Mouse (Mus musculus) urinary bladder, adult 2 months (tissue): ENCODE results near the gene Shank2. TPM values are rescaled to one million over a fixed set of nuclear protein-coding genes. Genes with fewer than 3 reads are reported as not detected.

ENCODE experiments used
- DNase-seq: peaks from one replicate; pipeline ENCODE4 v3.0.0; 2022; ENCODE audit warnings: low spot score
- polyA plus RNA-seq: library from polyadenylated mRNA; depleted of rRNA; stranded (reverse); fragments of >200 nt; gene quantifications from 2 replicates; pipeline ENCODE4 v1.2.3, GENCODE M21; 2012

Shank2 gene
- polyA plus RNA-seq, 1 experiment, result 5.4 TPM

DNA sequence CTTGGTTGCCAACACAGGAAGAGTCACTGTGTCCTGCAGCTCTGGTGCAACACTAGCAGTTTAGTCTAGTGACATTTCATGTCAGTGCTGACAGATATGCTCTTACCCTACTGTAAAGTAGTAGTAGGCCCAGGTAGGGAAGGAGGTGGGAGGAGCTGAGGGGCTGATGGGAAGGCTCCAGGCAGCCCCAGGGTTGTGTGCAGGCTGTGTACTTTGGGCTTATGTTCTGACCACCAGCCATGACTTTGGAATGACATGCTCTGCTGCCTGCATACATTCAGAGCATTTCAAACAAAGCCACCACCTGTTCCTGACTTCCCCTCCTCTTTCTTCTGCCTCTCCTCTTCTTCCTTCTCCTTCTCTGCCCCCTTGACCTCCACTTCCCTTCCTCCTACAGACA is 211.0 kb downstream of the Shank2 start:
- DNase-seq, result no peak

DNA sequence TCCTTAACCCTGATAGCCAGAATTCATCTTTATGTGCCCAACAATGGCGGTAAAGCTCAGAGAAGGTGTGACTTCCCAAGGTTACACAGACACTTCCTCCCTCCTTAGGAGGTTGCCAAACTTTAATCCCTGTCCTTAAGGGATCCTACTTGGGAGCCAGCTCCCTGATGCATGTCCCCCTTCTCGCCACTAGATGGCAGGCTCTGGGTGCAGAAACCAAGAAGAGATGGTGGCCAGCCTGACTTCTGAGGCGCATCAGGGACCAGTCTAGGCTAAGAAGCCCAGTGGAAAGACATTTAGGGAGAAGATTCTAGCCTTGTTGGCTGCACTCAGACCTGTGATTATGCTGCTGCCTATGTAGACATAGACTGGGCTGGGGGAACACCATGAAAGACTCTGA is 215.5 kb downstream of the Shank2 start:
- peak; percentile 39 for DNase-seq

DNA sequence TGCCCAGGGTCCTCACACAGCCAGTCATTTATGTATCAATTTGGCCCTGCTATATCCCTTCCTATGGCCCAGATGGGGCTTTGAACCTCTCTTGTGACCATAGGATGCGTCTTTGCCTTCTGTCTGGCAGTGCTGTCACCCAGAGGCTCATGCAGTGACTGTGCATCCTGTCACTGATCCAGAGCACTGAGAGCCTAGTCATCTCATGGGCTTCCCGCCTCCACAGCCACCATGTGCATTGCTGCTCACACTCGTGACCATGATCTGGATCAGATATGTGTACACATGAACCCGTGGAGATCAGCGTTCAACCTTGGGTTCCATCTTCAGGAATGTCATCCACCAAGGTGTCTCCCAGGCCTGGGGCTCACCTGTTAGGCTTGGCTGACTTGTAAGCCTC is 227.0 kb downstream of the Shank2 start:
- no peak for DNase-seq

DNA sequence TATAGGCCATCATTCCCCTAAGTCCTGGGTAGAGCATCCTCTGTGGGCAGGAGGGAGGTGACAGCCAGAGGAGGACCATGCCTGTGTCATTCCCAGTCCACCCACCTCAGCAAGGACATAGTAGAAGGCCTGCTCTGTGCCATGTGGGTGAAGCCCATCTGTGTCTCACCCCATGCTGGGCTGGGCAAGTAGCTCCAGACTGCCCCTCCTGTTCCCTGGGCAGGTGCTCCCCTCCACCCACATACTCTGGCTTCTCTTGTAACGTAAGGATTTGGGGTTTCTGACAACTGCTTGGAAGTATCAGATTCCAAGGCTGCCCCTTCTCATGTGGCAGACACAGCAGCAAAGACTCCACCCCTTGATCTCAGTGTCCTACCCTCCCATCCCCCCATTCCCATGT is 227.7 kb downstream of the Shank2 start:
- no peak for DNase-seq

DNA sequence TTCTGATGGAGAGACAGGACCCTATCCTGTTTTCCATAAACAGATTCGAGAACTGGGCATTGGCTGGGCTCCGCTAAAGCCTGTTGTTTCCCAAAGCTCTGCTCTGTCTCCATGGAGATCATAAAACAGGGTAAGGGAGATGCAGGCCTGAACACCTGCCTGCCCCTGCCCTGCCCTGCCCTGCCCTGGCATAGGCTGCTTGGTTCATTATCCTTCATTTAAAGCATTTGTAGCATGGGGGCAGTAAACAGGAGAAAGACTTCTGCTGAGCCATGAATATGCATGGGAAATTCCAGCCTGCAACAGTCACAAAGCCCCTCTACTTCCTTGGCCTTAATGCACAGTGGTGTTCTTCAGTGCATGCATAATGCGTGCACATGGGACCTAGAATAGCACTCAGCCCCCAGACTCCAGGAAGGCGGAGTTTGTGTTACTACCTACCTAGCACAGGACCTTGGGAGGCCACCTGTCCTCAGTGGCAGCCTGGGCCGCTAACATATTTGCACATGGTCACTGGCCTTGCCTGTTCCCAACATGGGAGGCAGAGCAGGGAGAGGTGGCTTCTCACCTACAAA is 230.5 kb downstream of the Shank2 start:
- no peak for DNase-seq

DNA sequence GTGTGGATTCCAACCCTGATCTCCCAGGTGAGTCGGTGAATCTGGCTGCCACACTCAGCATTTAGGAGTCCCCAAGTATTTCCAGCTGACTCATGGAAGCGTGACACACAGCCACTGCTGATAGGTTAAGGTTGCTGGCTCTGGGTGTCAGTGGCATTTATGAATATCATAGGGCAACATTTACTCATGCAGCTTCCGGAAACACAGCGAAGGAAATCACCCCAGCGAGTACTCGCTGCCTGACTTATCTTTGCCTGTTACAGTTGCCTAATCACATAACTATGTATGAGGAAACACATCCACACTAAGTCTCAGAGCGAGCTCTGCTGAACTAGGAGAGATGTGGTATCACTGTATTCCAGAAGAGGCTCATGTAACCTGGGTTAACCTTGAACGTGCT is 231.8 kb downstream of the Shank2 start:
- DNase-seq, result no peak

DNA sequence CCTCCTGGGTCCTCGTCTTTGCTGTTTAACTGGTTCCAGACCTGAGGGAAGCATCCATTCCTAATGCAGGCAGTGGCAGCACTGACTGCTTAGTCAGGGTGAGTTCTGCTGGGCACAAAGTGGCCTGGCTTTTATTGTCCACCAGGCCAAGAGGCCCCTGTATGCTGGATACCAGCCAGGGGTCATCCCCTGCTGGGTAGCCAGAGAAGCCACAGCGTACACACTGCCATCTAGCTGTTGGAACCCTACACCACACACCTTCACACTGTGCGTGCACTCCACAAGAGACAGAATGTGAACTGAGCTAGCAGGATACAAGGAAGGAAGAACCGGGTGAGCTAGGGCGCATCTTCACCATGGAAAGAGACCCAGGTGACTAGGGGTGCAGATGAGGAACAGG is 233.1 kb downstream of the Shank2 start:
- no peak for DNase-seq

DNA sequence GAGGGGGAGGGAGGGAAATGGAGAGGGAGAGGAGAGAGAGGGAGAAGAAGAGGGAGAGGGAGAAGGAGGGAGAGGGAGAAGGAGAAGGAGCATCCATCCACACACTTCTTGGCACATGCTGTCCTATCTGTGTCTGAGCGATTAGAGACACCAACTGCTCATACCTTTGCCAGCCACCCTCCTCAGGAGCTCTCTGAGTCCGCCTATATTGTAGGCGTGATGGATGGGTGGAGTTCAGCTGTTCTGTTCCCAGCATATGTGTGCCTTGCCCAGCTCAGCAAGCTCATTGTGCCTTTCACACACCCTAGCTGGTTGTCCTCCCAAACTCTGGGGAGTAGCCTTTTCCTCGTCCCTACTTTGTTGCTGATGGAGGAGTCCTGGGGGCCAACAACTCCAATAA is 233.8 kb downstream of the Shank2 start:
- DNase-seq, result no peak

DNA sequence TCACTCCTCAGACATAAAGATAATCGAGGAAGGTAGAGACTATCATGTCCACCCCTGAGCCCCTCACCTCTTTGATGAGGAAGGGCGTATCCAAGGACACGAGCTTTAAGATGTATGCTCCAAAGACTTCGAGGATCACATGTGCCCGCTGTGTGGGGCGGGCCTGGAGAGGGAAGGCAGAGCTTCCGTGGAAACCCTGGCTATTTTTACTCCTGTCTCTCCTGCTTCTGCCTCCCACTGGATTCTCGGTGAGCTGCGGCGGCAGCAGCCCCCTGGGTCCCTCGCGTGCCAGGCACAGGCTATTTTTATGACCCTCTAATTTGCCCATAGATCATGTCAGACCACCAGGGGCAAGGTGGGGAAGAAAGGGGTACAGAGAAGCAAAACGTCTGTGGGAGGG is 235.1 kb downstream of the Shank2 start:
- no peak for DNase-seq

DNA sequence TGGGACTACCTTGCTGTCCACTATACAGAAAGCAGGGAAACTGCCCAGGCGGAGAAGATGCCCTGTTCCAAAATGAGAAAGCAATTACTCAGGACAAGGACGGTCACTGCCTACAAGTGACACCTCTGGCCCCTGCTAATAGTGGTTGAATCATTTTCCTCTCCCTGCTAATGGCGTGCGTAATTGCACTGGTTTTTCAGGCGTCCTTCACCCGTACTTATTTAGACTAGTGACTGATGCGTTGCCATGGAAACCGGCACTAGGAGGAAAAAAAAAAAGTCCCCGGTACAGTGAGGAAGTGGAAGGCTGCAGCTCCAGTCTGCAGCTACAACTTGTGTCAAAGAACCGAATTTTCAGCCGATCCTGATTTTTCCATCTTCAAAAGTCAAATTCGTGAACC is 236.7 kb downstream of the Shank2 start:
- DNase-seq, result no peak

DNA sequence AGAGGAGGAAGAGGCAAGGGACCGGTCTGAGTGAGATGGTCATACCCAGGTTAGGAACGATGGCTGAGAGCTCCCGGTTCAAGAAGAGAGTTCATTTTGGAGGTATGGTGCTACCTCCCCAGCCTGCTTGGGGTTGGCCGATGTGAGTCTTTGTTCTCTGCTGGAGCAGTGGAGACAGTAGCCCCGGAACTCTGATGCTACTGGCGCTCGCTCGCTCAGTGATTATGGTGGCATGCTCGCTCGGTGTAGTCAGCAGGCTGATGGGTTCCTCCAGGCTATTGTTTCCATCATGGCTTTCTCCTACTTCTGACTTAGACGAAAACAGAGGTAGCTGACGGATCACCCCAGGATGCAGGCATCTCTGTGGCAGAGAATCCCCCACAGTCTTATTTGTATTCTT is 237.3 kb downstream of the Shank2 start:
- no peak for DNase-seq

DNA sequence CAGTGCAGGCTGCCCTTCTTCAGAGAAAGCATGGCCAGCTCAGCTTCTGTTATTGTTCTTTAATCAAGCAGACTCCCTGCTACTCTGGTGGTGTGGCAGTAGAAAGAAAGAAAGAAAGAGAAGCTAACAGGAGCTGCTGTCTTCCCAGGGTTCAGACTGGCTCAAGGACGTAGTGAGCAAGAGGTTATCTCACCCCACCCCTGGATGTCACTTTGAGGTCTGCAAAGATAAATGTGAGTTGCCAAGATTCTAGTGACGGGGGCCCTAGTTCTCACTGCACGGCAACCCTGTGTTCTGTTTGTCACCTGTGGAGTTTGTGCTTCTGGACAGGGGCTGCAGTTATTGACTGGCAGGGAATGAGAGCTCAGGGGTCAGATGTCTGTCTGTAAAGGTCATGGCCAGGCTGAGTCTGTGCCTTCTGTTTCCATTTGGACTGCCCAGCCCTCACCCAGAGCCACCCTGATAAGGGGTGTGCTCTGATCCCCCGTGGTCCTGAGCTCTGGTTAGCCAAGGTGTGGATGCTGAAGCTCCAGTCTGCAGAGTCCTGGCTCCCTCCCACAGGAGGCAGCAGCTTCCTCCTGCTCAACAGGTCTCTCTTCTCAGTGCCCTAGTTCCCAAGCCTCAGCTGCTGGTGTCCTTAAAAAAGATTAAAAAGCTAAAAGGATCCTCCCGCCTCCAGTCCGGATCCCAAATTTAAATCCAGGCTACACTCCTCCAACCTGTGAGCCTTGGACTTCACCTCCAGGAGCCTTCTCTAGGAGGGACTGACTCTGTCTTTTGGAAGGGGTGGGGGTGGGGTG is 238.0 kb downstream of the Shank2 start:
- DNase-seq, result no peak

DNA sequence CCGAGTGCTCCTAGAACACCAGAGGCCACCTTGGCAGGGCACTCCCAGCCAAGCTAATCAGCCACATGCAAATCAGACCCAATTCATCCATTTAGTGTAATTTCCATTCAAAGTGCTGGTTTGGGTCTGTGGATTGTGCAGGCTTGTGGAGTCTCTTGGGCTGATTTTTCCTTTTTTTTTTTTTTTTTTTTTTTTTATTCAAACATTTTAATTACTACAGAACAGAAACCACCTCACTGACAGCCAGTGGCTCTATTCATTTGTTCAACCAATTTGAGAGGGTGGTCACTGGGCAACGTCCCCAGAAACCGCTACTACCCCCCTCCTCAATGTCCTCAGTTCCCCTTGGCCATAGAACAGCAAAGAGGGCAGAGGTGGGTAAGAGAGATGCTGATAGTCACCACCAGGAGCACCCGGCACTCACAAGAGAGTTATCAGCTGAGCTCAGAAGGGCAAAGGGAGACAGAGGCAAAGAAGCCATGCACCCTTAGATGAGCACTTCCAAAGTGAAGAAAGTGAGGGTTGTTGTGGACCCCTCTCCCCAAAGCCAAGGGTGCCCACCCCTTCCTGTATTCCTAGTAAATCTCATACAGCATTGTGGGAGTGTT is 239.1 kb downstream of the Shank2 start:
- DNase-seq, result no peak

DNA sequence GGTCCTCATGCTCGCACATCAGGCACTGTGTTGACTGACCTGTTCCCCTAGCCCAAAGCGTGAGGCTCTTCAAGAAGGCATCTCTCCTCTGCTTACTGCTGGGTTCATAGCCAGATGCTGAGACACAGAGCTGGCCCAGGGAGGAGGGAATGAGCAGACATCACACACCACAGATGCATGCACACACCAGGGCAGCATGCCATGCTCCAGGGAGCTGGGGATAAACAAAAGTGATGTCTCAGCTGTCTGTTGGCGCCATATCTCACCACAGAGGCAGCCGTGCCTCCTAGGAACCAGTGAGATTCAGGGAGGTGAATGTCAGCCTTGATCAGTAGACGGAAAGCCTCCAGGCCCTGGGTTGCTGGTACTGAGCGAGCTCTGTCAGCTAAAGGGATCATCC is 242.5 kb downstream of the Shank2 start:
- DNase-seq, result no peak

DNA sequence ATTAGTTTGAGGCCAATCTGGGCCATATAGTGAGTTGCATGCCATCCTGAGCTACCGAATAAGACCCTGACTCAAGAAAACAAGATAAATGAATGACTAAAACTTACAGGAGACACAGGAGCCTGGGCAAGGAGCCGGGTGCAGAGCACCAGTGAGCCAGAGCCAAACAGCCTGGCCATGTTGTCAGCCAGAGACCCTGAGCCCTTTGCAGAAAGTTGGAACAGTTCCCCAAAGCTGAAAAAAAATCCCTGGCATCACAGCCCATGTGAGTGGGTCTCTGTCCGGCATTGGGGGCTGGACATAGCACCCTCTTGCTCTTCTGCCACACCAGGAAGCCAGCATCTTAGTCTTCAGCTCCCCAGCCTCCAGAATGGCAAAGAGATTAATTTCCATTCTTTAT is 244.5 kb downstream of the Shank2 start:
- no peak for DNase-seq

DNA sequence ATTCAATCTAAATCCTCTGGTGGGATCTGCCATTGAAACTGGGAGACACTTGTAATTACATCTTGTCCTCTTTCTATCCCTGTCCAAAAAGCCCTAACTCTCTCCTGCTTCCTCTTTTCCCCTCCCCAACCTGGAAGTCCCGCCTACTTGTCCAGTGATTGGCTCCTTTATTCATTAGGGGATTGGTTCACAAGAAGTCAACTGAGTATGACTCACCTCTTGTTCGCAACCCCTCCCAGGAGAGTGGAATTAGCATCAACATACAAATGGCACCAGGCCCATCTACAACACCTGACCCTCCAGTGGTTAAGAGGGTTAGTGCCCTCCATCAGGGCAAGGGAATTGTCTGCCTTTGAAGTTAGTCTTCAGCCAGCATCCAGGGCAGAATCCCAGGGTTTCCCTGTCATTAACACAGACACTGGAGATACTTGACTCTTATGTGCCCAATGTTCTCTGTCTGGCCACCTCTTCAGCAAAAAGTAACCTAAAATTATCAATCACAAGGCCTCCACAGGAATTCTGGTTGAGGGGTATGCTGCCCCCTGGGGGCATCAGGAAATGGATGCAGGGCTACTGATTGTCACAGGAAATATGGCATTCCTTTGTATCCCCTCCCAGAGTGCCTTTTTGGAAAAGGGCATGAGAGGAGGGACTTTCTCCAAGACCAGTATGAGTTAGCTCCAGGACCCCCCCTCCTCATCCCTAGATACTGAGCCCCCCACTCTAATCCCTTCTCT is 247.1 kb downstream of the Shank2 start:
- no peak for DNase-seq

DNA sequence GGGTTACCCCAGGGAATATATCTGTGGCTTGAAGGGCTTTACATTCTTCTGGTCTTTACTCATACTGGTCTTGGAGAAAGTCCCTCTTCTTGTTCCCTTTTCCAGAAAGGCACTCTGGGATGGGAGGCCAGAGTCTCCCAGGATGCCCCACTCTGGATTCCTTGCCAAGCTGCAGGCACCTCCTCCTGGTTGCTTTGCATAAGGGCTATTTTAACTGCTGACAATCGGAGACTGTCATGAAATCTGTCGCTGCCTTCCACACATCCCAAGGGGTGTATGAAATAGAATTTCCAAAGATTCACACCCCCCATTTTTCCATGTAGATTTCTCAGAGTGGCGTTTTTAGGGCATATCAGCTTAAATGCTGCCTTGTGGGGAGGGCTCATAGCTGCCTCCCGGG is 249.1 kb downstream of the Shank2 start:
- no peak for DNase-seq

DNA sequence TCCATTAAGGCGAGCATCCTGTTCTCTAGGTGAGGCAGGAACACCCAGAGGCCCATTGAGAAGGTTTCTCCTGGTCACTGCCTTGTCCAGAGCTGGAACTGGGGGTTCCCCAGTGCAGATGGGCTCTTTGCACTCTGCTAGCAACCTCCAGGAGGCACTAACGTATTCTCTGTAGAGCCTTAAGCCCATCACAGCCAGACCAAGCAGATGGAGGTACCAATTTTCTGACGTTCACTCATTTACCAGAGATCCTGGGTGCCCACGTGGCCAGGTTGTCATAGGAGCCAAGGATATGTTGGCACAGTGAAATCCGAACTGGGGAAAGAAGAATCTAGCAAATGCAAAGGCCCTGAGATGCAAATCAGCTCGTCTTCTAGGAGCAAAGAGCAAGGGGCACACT is 249.5 kb downstream of the Shank2 start:
- DNase-seq, result no peak

DNA sequence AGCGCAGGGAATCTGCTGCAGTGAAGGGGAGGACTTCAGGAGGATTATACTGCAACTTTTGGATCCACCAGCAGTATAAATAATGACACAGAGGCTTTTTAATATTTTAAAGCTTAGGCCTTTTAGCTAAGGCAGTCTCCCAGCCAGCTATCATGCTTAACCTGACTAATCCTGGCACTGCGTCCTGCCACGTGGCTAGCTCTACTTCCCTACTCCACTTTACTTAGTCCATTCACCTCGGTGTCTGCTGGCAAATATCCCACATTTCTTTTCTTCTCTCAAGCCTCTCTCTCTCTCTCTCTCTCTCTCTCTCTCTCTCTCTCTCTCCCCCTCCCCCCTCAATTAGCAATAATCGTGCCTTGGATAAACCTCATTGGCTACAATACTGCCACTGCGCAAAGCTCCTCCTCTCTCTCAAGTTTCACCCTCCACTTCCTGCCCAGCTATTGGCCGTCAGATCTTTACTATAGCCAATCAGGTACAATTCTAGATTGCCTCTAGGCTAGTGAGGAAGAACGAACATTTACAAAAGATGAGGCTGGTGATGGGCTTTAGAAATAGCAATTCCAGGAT is 253.0 kb downstream of the Shank2 start:
- DNase-seq, result no peak

DNA sequence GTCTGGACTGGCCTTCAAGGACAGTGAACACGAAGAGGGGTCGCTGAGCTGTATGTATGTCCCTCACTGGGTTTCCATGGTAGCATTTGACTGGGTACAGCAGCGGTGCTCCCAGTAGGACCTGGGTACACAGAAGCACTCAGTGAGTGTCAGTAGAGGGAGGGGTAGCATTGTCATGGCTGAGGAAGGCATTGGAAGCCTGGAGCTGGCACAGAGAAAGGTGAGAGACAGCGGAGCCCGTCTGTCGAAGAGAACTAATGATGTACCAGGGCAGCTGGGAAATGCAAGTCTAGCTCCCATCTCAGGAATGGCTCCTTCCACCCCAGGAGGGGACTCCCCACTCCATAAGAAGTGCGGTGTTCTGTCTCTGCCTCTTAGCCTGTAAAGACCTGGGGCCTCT is 256.1 kb downstream of the Shank2 start:
- DNase-seq, result no peak

DNA sequence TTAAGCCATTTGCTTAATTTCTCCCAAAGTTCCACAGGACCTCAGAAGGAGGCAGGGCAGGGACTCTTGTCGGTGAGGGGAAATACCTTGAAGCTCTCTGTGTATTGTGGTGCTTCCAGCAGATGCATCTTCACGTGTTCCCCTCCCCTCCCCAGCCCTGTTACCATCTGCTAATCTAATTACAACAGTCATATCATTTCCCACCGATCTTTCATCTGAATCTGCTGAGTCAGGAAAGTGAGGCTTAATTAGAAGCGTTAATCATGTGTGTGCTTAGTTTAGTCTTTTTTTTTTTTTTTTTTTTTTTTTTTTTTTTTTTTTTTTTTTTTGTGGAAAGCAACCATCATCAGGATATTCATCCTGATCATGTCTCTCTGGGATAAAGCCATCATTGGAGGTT is 256.6 kb downstream of the Shank2 start:
- no peak for DNase-seq

DNA sequence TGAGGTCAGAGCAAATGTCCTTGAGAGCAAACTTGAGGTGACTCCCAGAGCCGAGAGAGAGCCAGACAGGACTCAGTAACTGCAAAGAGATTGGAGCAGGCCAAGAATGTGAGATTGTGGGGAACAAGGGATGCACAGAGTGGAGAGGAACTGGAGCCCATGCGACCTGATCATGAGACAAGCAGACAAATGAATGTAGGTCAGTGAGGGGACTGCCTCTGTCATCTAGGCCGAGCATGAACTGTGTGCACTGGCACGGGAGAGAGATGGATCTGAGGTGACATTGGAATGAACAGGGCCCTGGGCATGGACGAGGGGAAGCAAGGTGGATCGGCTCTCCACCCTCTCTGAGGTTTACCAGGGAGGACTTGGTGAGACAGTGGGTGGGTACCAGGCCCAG is 260.9 kb downstream of the Shank2 start:
- DNase-seq, result no peak
